Mouse (Mus musculus) myocyte (in vitro differentiated cells): ENCODE results near the gene Grik1. TPM values are rescaled to one million over a fixed set of nuclear protein-coding genes. Genes with fewer than 3 reads are reported as not detected.

Source experiments
- H3K27me3 ChIP-seq: one replicate; pipeline ENCODE4 v1.6.1; 2011; ENCODE audit not compliant: control insufficient read depth, insufficient read depth, insufficient read length
- H3K36me3 ChIP-seq: one replicate; pipeline ENCODE4 v1.6.1; 2011; ENCODE audit not compliant: control insufficient read depth, insufficient read depth
- H3K4me2 ChIP-seq: one replicate; pipeline ENCODE4 v1.6.1; 2011; ENCODE audit warnings: low read depth, control low read depth
- H3K4me3 ChIP-seq: one replicate; pipeline ENCODE4 v1.5.1; 2011; ENCODE audit warnings: mild to moderate bottlenecking, control low read depth, moderate library complexity
- H3K79me2 ChIP-seq: one replicate; pipeline ENCODE4 v1.6.1; 2011; ENCODE audit not compliant: control insufficient read depth, insufficient read depth
- H3ac ChIP-seq: one replicate; pipeline ENCODE4 v1.6.1; 2011; ENCODE audit not compliant: control insufficient read depth, insufficient read length
- CEBPB ChIP-seq: IDR thresholded peaks from 2 replicates; pipeline ENCODE4 v1.6.1; 2011; ENCODE audit warnings: mild to moderate bottlenecking, moderate library complexity; ENCODE audit not compliant: poor library complexity, insufficient read depth, severe bottlenecking
- E2F4 ChIP-seq: IDR thresholded peaks from one replicate; pipeline ENCODE4 v1.6.1; 2011; ENCODE audit warnings: mild to moderate bottlenecking, control low read depth, moderate library complexity; ENCODE audit not compliant: insufficient read depth
- MAX ChIP-seq: IDR thresholded peaks from one replicate; pipeline ENCODE4 v1.6.1; 2011; ENCODE audit warnings: low read depth, mild to moderate bottlenecking, control low read depth
- MYOD1 ChIP-seq, 3 experiments: IDR thresholded peaks; one replicate each; pipeline ENCODE4 v1.6.1; 2011; ENCODE audit warnings: control low read depth in 2 of 3, low read depth in 2 of 3, mild to moderate bottlenecking in 2 of 3, moderate library complexity in 1 of 3; ENCODE audit not compliant: insufficient read length in 2 of 3, control insufficient read depth in 1 of 3
- MYOG ChIP-seq, 3 experiments: IDR thresholded peaks; one replicate each; pipeline ENCODE4 v1.6.1; 2011; ENCODE audit warnings: control low read depth in 2 of 3, low read depth in 2 of 3, mild to moderate bottlenecking in 2 of 3; ENCODE audit not compliant: insufficient read length in 2 of 3, control insufficient read depth in 1 of 3, insufficient read depth in 1 of 3
- POLR2A ChIP-seq: IDR thresholded peaks from one replicate; pipeline ENCODE4 v1.6.1; 2011; ENCODE audit warnings: low read depth, mild to moderate bottlenecking, control low read depth, moderate library complexity; ENCODE audit not compliant: insufficient read length
- POLR2AphosphoS2 ChIP-seq: IDR thresholded peaks from one replicate; pipeline ENCODE4 v1.6.1; 2011; ENCODE audit warnings: low read depth, control low read depth; ENCODE audit not compliant: insufficient read length
- REST ChIP-seq: IDR thresholded peaks from one replicate; pipeline ENCODE4 v1.6.1; 2011; ENCODE audit warnings: mild to moderate bottlenecking, control low read depth, moderate library complexity; ENCODE audit not compliant: insufficient read depth, insufficient read length
- SRF ChIP-seq: IDR thresholded peaks from one replicate; pipeline ENCODE4 v1.6.1; 2011; ENCODE audit warnings: low read depth; ENCODE audit not compliant: control insufficient read depth, insufficient read length
- TCF12 ChIP-seq: IDR thresholded peaks from one replicate; pipeline ENCODE4 v1.6.1; 2011; ENCODE audit warnings: mild to moderate bottlenecking, control low read depth; ENCODE audit not compliant: poor library complexity, insufficient read depth, severe bottlenecking
- TCF3 ChIP-seq: IDR thresholded peaks from one replicate; pipeline ENCODE4 v1.6.1; 2011; ENCODE audit warnings: low read depth, control low read depth; ENCODE audit not compliant: insufficient read length
- USF1 ChIP-seq: IDR thresholded peaks from one replicate; pipeline ENCODE4 v1.6.1; 2011; ENCODE audit warnings: low read depth, mild to moderate bottlenecking, control low read depth, moderate library complexity
- polyA plus RNA-seq: library from polyadenylated mRNA; unstranded; fragments of >200 nt; fragmentation: generic; extraction: Trizol; gene quantifications from one replicate; pipeline ENCODE4 v1.2.1, GENCODE M21; 2012; ENCODE audit warnings: missing spikeins

Gene Grik1
- polyA plus RNA-seq, 1 experiment, result not detected

DNA sequence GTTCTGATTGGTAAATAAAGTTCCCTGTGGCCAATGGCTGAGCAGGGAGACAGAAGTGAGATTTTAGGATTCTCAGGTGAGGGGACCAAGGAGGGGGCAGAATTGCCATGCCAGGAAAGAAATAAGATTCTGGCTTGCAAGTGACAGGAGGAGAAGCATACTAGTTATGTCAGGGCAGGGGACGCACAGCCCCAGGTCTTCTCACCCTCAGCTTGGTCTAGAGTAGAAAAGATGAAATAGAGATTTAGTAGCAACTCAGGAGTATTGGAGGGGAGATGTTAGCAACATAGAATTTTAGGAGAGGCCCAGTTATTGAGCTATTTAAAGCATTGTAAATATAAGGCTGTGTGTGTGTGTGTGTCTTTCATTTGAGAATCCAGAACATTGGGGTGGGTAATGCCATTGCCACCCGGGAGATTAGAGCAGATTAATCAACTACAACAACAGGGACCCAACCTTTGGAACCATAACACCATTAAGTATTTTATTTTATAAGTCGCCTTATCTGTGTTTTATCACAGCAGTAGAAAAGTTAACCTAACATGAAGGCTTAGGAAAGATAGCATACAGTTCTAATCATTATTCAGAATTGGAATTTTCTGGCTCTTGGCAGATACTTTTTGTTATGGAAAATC lies 436.5 kb downstream of the Grik1 start:
- H3K4me2 ChIP-seq, result no peak overlapping the region
- no peak overlapping the region for H3K4me3 ChIP-seq
- TF ChIP-seq MYOG (IDR thresholded peaks at IDR 0.05; ENCODE audit: control insufficient read depth in 1 of 3, insufficient read depth in 1 of 3, insufficient read length in 2 of 3, low read depth in 2 of 3) (no peak), SRF (no peak), CEBPB (no peak), USF1 (no peak), POLR2AphosphoS2 (no peak), MYOD1 (IDR thresholded peaks at IDR 0.05; ENCODE audit: control insufficient read depth in 1 of 3, insufficient read length in 2 of 3, low read depth in 2 of 3) (no peak), TCF12 (no peak), MAX (no peak), TCF3 (no peak), POLR2A (no peak), REST (no peak), E2F4 (no peak)
- H3ac ChIP-seq, result no peak overlapping the region
- H3K79me2 ChIP-seq, result no peaks in the 10 kb centered on the region
- H3K36me3 ChIP-seq, result no peaks in the 10 kb centered on the region
- no peaks in the 10 kb centered on the region for H3K27me3 ChIP-seq

DNA sequence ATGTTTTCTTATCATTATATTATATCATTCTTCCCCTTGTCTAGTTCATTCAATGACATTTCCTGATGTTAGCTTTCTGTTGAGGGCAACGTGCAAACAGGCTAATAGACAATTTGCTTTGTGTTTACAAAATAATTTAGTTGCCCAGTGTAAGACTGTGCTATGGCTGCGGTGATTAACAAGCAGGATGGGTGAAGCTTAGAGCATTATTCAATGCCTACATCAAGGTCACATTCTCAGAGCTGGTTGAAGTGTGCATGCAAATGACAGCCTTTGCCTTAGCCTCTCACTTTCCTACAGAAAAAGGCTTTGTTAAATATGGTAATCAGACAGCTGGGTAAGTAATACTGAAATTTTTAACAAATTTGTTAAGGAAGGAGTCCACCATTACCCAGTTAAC lies 438.5 kb downstream of the Grik1 start:
- H3K79me2 ChIP-seq, result no peaks in the 10 kb centered on the region
- H3K27me3 ChIP-seq, result peaks cover 4% of the 10 kb centered on the region
- no peak overlapping the region for H3K4me3 ChIP-seq
- H3ac ChIP-seq, result no peak overlapping the region
- H3K4me2 ChIP-seq, result no peak overlapping the region
- TF ChIP-seq E2F4, result no peak
- no peak for TF ChIP-seq MYOD1 (IDR thresholded peaks at IDR 0.05; ENCODE audit: control insufficient read depth in 1 of 3, insufficient read length in 2 of 3, low read depth in 2 of 3)
- no peak for TF ChIP-seq CEBPB
- TF ChIP-seq MYOG (IDR thresholded peaks at IDR 0.05; ENCODE audit: control insufficient read depth in 1 of 3, insufficient read depth in 1 of 3, insufficient read length in 2 of 3, low read depth in 2 of 3), result no peak
- TF ChIP-seq TCF12, result no peak
- TF ChIP-seq TCF3, result no peak
- no peak for TF ChIP-seq POLR2A
- no peak for TF ChIP-seq POLR2AphosphoS2
- no peak for TF ChIP-seq MAX
- no peak for TF ChIP-seq USF1
- TF ChIP-seq SRF, result no peak
- TF ChIP-seq REST, result no peak
- H3K36me3 ChIP-seq, result no peaks in the 10 kb centered on the region

- no peak for TF ChIP-seq MYOG (IDR thresholded peaks at IDR 0.05; ENCODE audit: control insufficient read depth in 1 of 3, insufficient read depth in 1 of 3, insufficient read length in 2 of 3, low read depth in 2 of 3)
- TF ChIP-seq TCF3, result no peak
- no peak for TF ChIP-seq REST
- TF ChIP-seq USF1, result no peak
- TF ChIP-seq POLR2A, result no peak
- TF ChIP-seq E2F4, result no peak
- TF ChIP-seq POLR2AphosphoS2, result no peak
- no peak for TF ChIP-seq MAX
- no peak for TF ChIP-seq MYOD1 (IDR thresholded peaks at IDR 0.05; ENCODE audit: control insufficient read depth in 1 of 3, insufficient read length in 2 of 3, low read depth in 2 of 3)
- no peak for TF ChIP-seq TCF12
- no peak for TF ChIP-seq CEBPB
- no peak for TF ChIP-seq SRF
Observed at GRCm38 (mm10) chr16:87848799-87849198, 441.3 kb downstream of the Grik1 start.

More at GRCm38 (mm10) chr16:87848799-87849198, 441.3 kb downstream of the Grik1 start:
- Histone ChIP-seq H3K27me3 (peaks cover 8% of the 10 kb centered on the region), H3ac (no peak overlapping the region), H3K4me3 (no peak overlapping the region), H3K4me2 (no peak overlapping the region), H3K79me2 (no peaks in the 10 kb centered on the region), H3K36me3 (no peaks in the 10 kb centered on the region)

Other genes with a start within 250 kb of the Grik1 start
- gene Cldn17, start 216.7 kb upstream of the Grik1 start, polyA plus RNA-seq, result not detected